Mouse (Mus musculus): ENCODE results near the gene Dusp7. TPM values are rescaled to one million over a fixed set of nuclear protein-coding genes. Genes with fewer than 3 reads are reported as not detected.

The Dusp7 gene
- polyA plus RNA-seq, 1 experiment = 20.0 TPM

GRCm38 (mm10) chr9:106359297-106359696 is 9.1 kb upstream of the Dusp7 start:
- H3K36me3 ChIP-seq (ENCODE audit: control insufficient read depth, insufficient read depth, low read length) = no peaks in the 10 kb centered on the region
- H3K27me3 ChIP-seq (ENCODE audit: control insufficient read depth, insufficient read depth, low read length) = no peaks in the 10 kb centered on the region
- H3K4me3 ChIP-seq (ENCODE audit: low read depth, low read length) = no peak overlapping the region
- WGBS = 80% methylated on average over 6 of the region's 6 CpGs
- TF ChIP-seq CTCF (IDR thresholded peaks at IDR 0.05; ENCODE audit: extremely low read depth, insufficient read length, insufficient replicate concordance, low read depth, low read length) (no peak), POLR2A (IDR thresholded peaks at IDR 0.05; ENCODE audit: low read depth, low read length) (no peak)
- no peaks in the 10 kb centered on the region for H3K4me1 ChIP-seq (ENCODE audit: control insufficient read depth, insufficient read depth, insufficient read length, low read length)
- no peak overlapping the region for H3K27ac ChIP-seq (ENCODE audit: insufficient read depth, low read depth, low read length)

GRCm38 (mm10) chr9:106361140-106361539 is 7.3 kb upstream of the Dusp7 start:
- no peak for TF ChIP-seq CTCF (IDR thresholded peaks at IDR 0.05; ENCODE audit: extremely low read depth, insufficient read length, insufficient replicate concordance, low read depth, low read length)
- TF ChIP-seq POLR2A (IDR thresholded peaks at IDR 0.05; ENCODE audit: low read depth, low read length) = no peak
- H3K4me3 ChIP-seq (ENCODE audit: low read depth, low read length) = no peak overlapping the region
- 49% methylated on average over 6 of the region's 6 CpGs for WGBS

DNA sequence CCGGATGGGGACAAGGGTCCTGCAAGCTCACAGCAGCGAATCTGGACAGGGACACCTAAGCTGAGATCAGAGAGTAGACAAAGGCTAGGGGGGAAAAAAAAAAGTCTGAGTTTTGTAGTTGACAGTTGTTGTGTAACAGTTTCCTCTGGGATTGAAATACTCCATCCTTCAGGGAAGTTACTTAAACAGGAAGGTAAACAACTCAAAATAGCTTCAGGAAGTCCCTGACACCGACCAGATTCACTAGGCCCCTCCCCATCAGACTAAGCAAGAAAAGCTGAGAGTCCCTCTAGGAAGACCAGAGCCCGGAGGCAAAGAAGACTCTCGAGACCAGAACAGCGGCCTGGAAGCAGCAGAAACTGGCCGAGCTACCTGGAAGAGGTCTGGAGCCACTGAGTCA is 3.1 kb upstream of the Dusp7 start:
- H3K27ac ChIP-seq (ENCODE audit: insufficient read depth, low read depth, low read length) = no peak overlapping the region
- no peaks in the 10 kb centered on the region for H3K27me3 ChIP-seq (ENCODE audit: control insufficient read depth, insufficient read depth, low read length)
- no peaks in the 10 kb centered on the region for H3K36me3 ChIP-seq (ENCODE audit: control insufficient read depth, insufficient read depth, low read length)
- 73% methylated on average over 7 of the region's 7 CpGs for WGBS
- H3K4me1 ChIP-seq (ENCODE audit: control insufficient read depth, insufficient read depth, insufficient read length, low read length) = no peaks in the 10 kb centered on the region; the same call in 1 of the 2 replicates
- no peak overlapping the region for H3K4me3 ChIP-seq (ENCODE audit: low read depth, low read length)
- TF ChIP-seq CTCF (IDR thresholded peaks at IDR 0.05; ENCODE audit: extremely low read depth, insufficient read length, insufficient replicate concordance, low read depth, low read length) = no peak
- no peak for TF ChIP-seq POLR2A (IDR thresholded peaks at IDR 0.05; ENCODE audit: low read depth, low read length)

More at GRCm38 (mm10) chr9:106361140-106361539, 7.3 kb upstream of the Dusp7 start:
- H3K4me1 ChIP-seq (ENCODE audit: control insufficient read depth, insufficient read depth, insufficient read length, low read length) = no peaks in the 10 kb centered on the region
- H3K27me3 ChIP-seq (ENCODE audit: control insufficient read depth, insufficient read depth, low read length) = no peaks in the 10 kb centered on the region
- H3K36me3 ChIP-seq (ENCODE audit: control insufficient read depth, insufficient read depth, low read length) = no peaks in the 10 kb centered on the region
- H3K27ac ChIP-seq (ENCODE audit: insufficient read depth, low read depth, low read length) = no peak overlapping the region

- Histone ChIP-seq H3K36me3 (ENCODE audit: control insufficient read depth, insufficient read depth, low read length) (no peaks in the 10 kb centered on the region), H3K4me3 (ENCODE audit: low read depth, low read length) (no peak overlapping the region), H3K4me1 (ENCODE audit: control insufficient read depth, insufficient read depth, insufficient read length, low read length) (peaks cover 5% of the 10 kb centered on the region), H3K27me3 (ENCODE audit: control insufficient read depth, insufficient read depth, low read length) (no peaks in the 10 kb centered on the region), H3K27ac (ENCODE audit: insufficient read depth, low read depth, low read length) (no peak overlapping the region)
- WGBS = 89% methylated on average over 1 of the region's 1 CpGs
- TF ChIP-seq CTCF (IDR thresholded peaks at IDR 0.05; ENCODE audit: extremely low read depth, insufficient read length, insufficient replicate concordance, low read depth, low read length) (no peak), POLR2A (IDR thresholded peaks at IDR 0.05; ENCODE audit: low read depth, low read length) (no peak)
Measured at GRCm38 (mm10) chr9:106366188-106366587, 2.2 kb upstream of the Dusp7 start.

DNA sequence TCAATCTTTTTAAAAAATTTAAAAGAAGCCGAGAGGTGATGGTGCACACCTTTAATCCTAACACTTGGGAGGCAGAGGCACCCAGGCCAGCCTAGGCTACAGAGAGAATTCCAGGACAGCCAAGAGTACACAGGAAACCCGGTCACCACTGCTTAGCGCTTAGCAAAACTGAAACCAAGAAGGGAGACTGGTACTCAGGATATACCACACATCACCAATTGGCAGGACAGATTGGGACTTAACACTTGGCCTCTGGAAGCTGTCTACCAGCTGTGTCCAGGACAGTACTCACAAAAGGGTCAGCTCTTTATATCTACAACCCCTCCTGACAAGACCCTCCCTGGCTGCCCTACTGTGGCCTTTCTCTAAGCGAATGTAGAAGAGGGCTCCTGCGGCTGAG is 1.4 kb upstream of the Dusp7 start:
- Histone ChIP-seq H3K4me1 (ENCODE audit: control insufficient read depth, insufficient read depth, insufficient read length, low read length) (peaks cover 10% of the 10 kb centered on the region), H3K27ac (ENCODE audit: insufficient read depth, low read depth, low read length) (peak overlapping the region; percentile 37; the same call in 1 of the 2 replicates), H3K4me3 (ENCODE audit: low read depth, low read length) (peak overlapping the region; percentile 71), H3K36me3 (ENCODE audit: control insufficient read depth, insufficient read depth, low read length) (no peaks in the 10 kb centered on the region), H3K27me3 (ENCODE audit: control insufficient read depth, insufficient read depth, low read length) (no peaks in the 10 kb centered on the region)
- no peak for TF ChIP-seq CTCF (IDR thresholded peaks at IDR 0.05; ENCODE audit: extremely low read depth, insufficient read length, insufficient replicate concordance, low read depth, low read length)
- TF ChIP-seq POLR2A (IDR thresholded peaks at IDR 0.05; ENCODE audit: low read depth, low read length) = no peak
- 12% methylated on average over 5 of the region's 5 CpGs for WGBS

DNA sequence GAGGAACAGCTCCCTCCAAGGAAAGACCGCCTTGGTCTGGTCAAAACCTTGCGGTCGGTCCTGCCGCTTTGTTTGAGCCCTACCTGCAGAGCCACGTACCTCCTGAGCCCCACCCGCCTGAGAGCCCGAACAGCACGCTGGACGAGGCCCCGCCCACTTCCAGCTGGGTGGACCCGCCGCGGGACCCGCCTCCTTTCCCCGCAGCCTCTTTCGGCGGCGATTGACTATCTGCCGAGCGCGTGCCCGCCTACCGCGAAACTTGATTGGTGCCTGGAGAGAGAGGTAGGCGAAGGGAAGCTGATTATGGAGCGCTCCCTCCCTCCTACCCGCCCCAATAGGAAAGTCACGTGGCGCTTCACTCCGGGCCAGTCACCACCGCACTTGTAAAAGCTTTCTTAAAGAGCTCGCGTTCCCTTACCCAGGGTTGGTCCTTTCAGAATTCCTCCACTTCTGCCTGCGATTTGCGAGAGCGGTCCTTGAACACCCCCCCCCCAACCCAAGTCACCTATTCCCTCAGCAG is 780 bp upstream of the Dusp7 start:
- Histone ChIP-seq H3K27ac (ENCODE audit: insufficient read depth, low read depth, low read length) (peak overlapping the region; percentile 92), H3K4me1 (ENCODE audit: control insufficient read depth, insufficient read depth, insufficient read length, low read length) (peaks cover 12% of the 10 kb centered on the region), H3K27me3 (ENCODE audit: control insufficient read depth, insufficient read depth, low read length) (no peaks in the 10 kb centered on the region), H3K36me3 (ENCODE audit: control insufficient read depth, insufficient read depth, low read length) (no peaks in the 10 kb centered on the region), H3K4me3 (ENCODE audit: low read depth, low read length) (peak overlapping the region; percentile 71)
- WGBS = under 1% methylated on average over 36 of the region's 36 CpGs
- 0 out of 2 replicates have a peak, but pooled peaks have one; percentile 5 for TF ChIP-seq CTCF (IDR thresholded peaks at IDR 0.05; ENCODE audit: extremely low read depth, insufficient read length, insufficient replicate concordance, low read depth, low read length)
- 0 out of 2 replicates have a peak, but pooled peaks have one; percentile 34 for TF ChIP-seq POLR2A (IDR thresholded peaks at IDR 0.05; ENCODE audit: low read depth, low read length)

- H3K27ac ChIP-seq (ENCODE audit: insufficient read depth, low read depth, low read length) = peak overlapping the region; percentile 19; the same call in 1 of the 2 replicates
- H3K4me3 ChIP-seq (ENCODE audit: low read depth, low read length) = peak overlapping the region; percentile 71
- peaks cover 16% of the 10 kb centered on the region for H3K4me1 ChIP-seq (ENCODE audit: control insufficient read depth, insufficient read depth, insufficient read length, low read length)
- peaks cover 4% of the 10 kb centered on the region; the same call in 1 of the 2 replicates for H3K36me3 ChIP-seq (ENCODE audit: control insufficient read depth, insufficient read depth, low read length)
- TF ChIP-seq CTCF (IDR thresholded peaks at IDR 0.05; ENCODE audit: extremely low read depth, insufficient read length, insufficient replicate concordance, low read depth, low read length) (no peak), POLR2A (IDR thresholded peaks at IDR 0.05; ENCODE audit: low read depth, low read length) (0 out of 2 replicates have a peak, but pooled peaks have one; percentile 4)
- WGBS = under 1% methylated on average over 72 of the region's 72 CpGs
- no peaks in the 10 kb centered on the region for H3K27me3 ChIP-seq (ENCODE audit: control insufficient read depth, insufficient read depth, low read length)
Measured at GRCm38 (mm10) chr9:106368831-106369501, 534 bp downstream of the Dusp7 start.
